Mouse (Mus musculus) liver, embryonic 13.5 days (tissue): ENCODE data around the gene Il12b. TPM values are rescaled to one million over a fixed set of nuclear protein-coding genes. Genes with fewer than 3 reads are reported as not detected.

Source experiments
- ATAC-seq: fragments of 200-750 bp; cut with Nextera tagmentation; 2 replicates; pipeline ENCODE4 v1.8.0; 2017; ENCODE audit warnings: low read depth, mild to moderate bottlenecking, moderate number of reproducible peaks, moderate library complexity
- DNase-seq: peaks from one replicate; pipeline ENCODE4 v3.0.0; 2022
- H3K27ac ChIP-seq: fragments of 300-500 bp; sonication (generic); 2 replicates; pipeline ENCODE4 v1.5.1; 2015; ENCODE audit warnings: moderate library complexity, mild to moderate bottlenecking, inconsistent platforms
- H3K27me3 ChIP-seq: fragments of 300-500 bp; sonication (generic); 2 replicates; pipeline ENCODE4 v1.6.1; 2015; ENCODE audit warnings: mild to moderate bottlenecking, inconsistent platforms
- H3K36me3 ChIP-seq: fragments of 300-500 bp; sonication (generic); 2 replicates; pipeline ENCODE4 v1.6.1; 2015; ENCODE audit warnings: mild to moderate bottlenecking, inconsistent platforms
- H3K4me1 ChIP-seq: fragments of 300-500 bp; sonication (generic); replicated peaks from 2 replicates; pipeline ENCODE4 v1.6.1; 2015; ENCODE audit warnings: inconsistent platforms
- H3K4me2 ChIP-seq: fragments of 300-500 bp; sonication (generic); 2 replicates; pipeline ENCODE4 v1.6.1; 2015; ENCODE audit warnings: inconsistent platforms, mild to moderate bottlenecking, moderate library complexity
- H3K4me3 ChIP-seq: fragments of 300-500 bp; sonication (generic); replicated peaks from 2 replicates; pipeline ENCODE4 v1.5.1; 2015; ENCODE audit warnings: mild to moderate bottlenecking, inconsistent platforms
- H3K9ac ChIP-seq: fragments of 300-500 bp; sonication (generic); 2 replicates; pipeline ENCODE4 v1.6.1; 2015; ENCODE audit warnings: mild to moderate bottlenecking, inconsistent platforms
- H3K9me3 ChIP-seq: fragments of 300-500 bp; sonication (generic); replicated peaks from 2 replicates; pipeline ENCODE4 v1.6.1; 2016; ENCODE audit warnings: inconsistent platforms
- WGBS: fragments of 180-500 bp; shearing (Covaris S2); methylation state at CpG from one replicate; pipeline ENCODE4 v1.1.7; 2015; ENCODE audit not compliant: insufficient replicate concordance; 5-methylcytosine and 5-hydroxymethylcytosine counted together
- polyA plus RNA-seq: library from polyadenylated mRNA; unstranded; fragments of >200 nt; fragmentation: Nextera tagmentation; extraction: Ambion mirVana; gene quantifications from 2 replicates; pipeline ENCODE4 v1.2.1, GENCODE M21; 2015

Gene Il12b
- polyA plus RNA-seq, 1 experiment from 2014 or later = not detected

DNA sequence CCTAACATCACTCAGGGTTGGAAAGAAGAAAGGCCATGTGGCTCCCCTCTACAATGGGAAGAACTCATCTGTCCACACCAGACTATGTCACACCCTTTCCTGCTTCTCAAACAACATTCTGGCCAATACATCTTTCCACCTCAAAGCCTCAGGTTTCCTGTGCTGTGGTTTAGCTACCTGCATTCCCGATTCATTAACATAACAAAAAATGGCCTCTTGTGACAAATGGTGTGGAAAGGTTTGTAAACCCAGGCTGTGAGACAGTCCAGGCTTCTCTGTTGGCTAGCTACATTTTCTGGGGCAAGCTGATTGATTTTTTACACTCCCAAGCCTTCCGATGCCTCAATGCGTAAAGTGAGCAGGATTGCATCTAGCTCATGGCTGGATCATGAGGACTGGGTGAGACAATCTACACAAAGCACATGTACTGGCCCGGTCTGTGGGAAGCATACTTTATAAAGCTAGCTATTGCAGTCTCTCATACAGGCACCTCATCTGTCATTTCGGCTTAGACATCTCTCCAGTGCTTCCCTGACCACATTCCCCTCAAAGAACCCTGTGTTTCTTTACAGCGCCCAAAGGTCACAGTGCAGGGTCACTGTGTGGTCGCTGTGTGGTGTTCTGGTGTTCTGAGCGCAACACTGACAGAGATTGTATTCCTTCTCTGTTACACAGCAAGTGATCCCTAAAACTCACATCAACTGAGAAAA lies 6.6 kb upstream of the Il12b start:
- 62% methylated on average over 8 of the region's 8 CpGs for WGBS
- DNase-seq (no peak), ATAC-seq (no peak)
- no peaks in the 10 kb centered on the region for H3K9me3 ChIP-seq
- H3K27ac ChIP-seq = no peak overlapping the region
- H3K9ac ChIP-seq = no peak overlapping the region
- no peaks in the 10 kb centered on the region for H3K36me3 ChIP-seq
- no peaks in the 10 kb centered on the region for H3K27me3 ChIP-seq
- H3K4me1 ChIP-seq = no peaks in the 10 kb centered on the region
- no peak overlapping the region for H3K4me3 ChIP-seq
- H3K4me2 ChIP-seq = no peak overlapping the region

DNA sequence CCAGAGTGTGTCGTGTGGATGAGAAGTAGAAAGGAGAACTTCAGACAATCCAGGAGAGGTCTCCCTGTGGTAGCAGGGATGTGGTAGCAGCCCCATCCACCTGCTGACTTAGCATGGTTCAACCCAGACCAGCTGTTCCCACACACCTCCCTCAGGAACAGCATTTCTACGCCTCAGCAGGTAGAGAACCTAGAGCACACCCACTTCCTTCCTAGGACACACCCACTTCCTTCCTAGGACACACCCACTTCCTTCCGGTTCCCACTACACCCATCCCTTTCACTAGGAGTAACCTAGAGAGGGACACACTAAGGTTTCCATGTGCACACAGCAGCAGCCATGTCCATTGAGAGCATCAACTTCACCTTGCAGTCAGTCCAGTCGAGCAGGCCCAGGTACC lies 4.5 kb upstream of the Il12b start:
- 43% methylated on average over 4 of the region's 4 CpGs for WGBS
- H3K9me3 ChIP-seq = no peaks in the 10 kb centered on the region
- ATAC-seq = no peak
- DNase-seq = no peak
- H3K4me1 ChIP-seq = no peaks in the 10 kb centered on the region
- no peak overlapping the region for H3K9ac ChIP-seq
- H3K4me2 ChIP-seq = no peak overlapping the region
- H3K27me3 ChIP-seq = peaks cover 5% of the 10 kb centered on the region; the same call in 1 of the 2 replicates
- H3K4me3 ChIP-seq = no peak overlapping the region
- no peaks in the 10 kb centered on the region for H3K36me3 ChIP-seq
- H3K27ac ChIP-seq = no peak overlapping the region

DNA sequence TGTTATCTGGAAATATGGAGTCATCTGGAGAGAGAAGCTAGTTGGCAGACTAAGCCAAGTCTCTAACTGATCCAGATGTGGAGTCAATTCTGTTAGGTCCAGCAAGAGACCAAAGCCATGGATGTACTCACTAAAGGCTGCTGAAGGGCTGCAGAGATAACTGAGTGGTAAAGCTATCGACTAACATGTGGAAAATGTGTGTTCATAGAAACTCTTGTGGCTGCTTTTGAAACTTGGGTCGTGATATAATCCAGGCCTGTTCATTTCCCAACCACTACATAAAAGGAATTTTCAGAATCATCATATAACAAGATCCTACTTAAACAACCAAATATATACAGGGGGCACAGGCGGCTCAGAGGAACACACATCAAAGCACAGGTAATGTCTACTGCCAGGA lies 2.3 kb upstream of the Il12b start:
- Histone ChIP-seq H3K27me3 (peaks cover 5% of the 10 kb centered on the region; the same call in 1 of the 2 replicates), H3K27ac (no peak overlapping the region), H3K4me1 (no peaks in the 10 kb centered on the region), H3K4me3 (no peak overlapping the region), H3K36me3 (no peaks in the 10 kb centered on the region), H3K9me3 (no peaks in the 10 kb centered on the region), H3K9ac (no peak overlapping the region), H3K4me2 (no peak overlapping the region)
- 58% methylated on average over 3 of the region's 3 CpGs for WGBS
- DNase-seq (no peak), ATAC-seq (no peak)

DNA sequence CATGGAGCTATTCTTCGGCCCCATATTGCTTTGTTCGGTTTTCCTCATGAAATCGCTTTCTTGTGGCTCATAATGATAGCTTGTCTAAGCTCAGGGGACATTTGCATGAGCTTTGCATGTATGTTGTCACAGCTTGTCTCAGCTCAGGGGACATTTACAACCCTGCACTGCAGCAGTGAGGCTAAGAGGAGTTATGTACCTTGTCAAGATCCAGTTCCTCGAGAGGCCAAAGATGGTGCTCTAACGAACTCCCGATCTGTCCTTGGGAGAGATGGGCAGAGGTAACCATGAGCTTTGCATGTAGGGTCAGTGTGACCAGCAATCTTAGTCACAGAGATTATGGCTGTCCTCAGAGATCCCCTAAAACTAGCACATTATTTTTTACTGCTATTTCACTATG lies 1.5 kb upstream of the Il12b start:
- Histone ChIP-seq H3K4me3 (no peak overlapping the region), H3K27ac (no peak overlapping the region), H3K9ac (no peak overlapping the region), H3K27me3 (peaks cover 5% of the 10 kb centered on the region; the same call in 1 of the 2 replicates), H3K4me1 (no peaks in the 10 kb centered on the region), H3K9me3 (no peaks in the 10 kb centered on the region), H3K4me2 (no peak overlapping the region), H3K36me3 (no peaks in the 10 kb centered on the region)
- ATAC-seq = no peak
- DNase-seq = no peak
- WGBS = 73% methylated on average over 6 of the region's 6 CpGs

DNA sequence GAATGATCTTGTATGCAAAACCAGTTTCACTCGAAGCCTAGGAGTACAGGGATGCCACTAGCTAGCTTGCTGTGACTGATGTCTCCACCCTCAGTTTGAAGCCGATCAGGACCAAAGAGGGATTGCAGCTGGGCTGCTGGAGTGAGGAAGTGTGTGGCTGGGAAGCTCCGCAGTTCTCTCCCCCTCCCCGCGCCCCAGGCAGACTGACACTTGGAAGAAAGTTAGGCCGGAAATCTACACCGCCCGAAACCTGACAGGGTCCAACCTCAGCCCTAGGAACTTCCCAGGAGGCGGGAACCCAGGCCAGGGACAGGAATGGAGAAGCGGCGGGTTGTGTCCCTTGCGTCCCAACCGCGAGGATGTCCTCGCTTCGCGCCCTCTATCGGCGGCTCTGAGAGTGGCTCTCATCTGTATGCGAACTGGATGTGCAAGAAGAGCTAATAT lies 1.1 kb upstream of the Il12b start:
- Histone ChIP-seq H3K27me3 (peaks cover 5% of the 10 kb centered on the region; the same call in 1 of the 2 replicates), H3K4me2 (peak overlapping the region; percentile 37), H3K9ac (no peak overlapping the region), H3K9me3 (no peaks in the 10 kb centered on the region), H3K4me1 (no peaks in the 10 kb centered on the region), H3K27ac (no peak overlapping the region), H3K4me3 (no peak overlapping the region; the same call in 1 of the 2 replicates), H3K36me3 (no peaks in the 10 kb centered on the region)
- ATAC-seq (0 out of 2 replicates have a peak, but pooled peaks have one; percentile 34), DNase-seq (peak; percentile 39)
- WGBS = 2% methylated on average over 20 of the region's 20 CpGs

DNA sequence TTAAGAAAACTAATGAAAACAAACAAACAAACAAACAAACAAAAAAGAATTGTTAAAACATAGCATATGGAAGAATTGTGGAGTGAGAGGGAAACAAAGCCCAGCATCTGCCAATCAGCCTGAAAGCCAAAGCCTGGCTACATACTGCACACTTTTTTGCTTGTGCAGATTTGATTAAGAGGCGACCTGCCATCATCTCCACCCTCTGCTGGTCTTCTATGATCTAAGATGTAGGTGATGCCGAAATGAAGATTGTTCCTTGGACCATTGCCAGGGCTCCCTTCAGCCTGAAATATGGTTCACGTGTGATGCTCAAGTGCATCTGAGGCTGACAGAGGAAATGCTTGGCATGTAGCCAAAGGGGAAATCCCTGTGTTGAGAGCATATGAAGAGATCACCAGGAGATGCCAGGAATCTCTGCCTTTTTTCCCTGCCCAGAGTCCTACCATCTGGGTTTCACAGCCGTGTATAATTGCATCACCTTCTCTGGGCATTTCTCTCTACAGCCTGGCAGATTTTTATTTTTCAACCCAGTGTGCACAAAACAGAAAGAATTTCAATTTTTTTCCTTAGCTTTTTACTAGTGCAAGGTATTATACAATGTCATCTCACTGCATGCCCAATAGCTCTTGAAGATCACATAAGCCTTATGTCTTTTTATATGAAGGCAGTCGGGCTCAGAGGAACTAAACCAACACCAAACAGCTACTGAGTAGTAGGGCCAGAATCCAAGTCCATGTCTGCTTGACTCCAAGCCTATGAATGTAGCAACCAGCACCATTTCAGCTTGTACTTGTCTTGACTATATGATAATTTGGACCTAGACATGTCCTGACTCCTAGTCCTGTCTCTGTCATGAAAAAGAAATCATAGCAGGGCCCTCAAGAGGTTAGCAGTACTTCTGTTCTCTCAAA lies 2.0 kb downstream of the Il12b start:
- no peaks in the 10 kb centered on the region for H3K36me3 ChIP-seq
- no peak for DNase-seq
- H3K4me3 ChIP-seq = no peak overlapping the region
- H3K4me2 ChIP-seq = no peak overlapping the region
- 49% methylated on average over 5 of the region's 5 CpGs for WGBS
- H3K9me3 ChIP-seq = no peaks in the 10 kb centered on the region
- H3K27ac ChIP-seq = no peak overlapping the region
- H3K27me3 ChIP-seq = peaks cover 5% of the 10 kb centered on the region; the same call in 1 of the 2 replicates
- H3K9ac ChIP-seq = no peak overlapping the region
- no peaks in the 10 kb centered on the region for H3K4me1 ChIP-seq
- no peak for ATAC-seq

DNA sequence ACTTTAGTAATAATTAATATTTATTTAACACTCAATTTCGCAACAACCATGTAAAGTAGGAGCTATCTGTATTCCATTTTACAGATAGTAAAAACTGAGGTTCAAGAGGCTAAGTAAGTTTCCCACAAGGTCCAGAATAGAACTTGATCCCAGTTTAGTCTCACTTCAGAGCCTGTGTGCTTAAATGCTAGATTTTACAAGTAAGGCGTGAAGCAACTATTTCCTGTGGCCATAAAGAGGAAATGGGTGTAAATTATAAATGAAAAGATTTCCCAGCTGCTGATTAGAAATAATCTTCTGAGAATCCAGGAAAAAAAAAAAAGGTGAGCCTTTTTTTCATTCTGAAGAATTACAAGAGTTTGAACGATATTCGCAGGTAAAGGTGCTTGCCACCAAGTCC lies 5.2 kb downstream of the Il12b start:
- no peak for ATAC-seq
- no peak for DNase-seq
- no peaks in the 10 kb centered on the region for H3K9me3 ChIP-seq
- H3K36me3 ChIP-seq = no peaks in the 10 kb centered on the region
- no peak overlapping the region for H3K4me3 ChIP-seq
- 59% methylated on average over 4 of the region's 4 CpGs for WGBS
- H3K9ac ChIP-seq = no peak overlapping the region
- H3K27me3 ChIP-seq = peaks cover 3% of the 10 kb centered on the region; the same call in 1 of the 2 replicates
- H3K4me1 ChIP-seq = no peaks in the 10 kb centered on the region
- H3K4me2 ChIP-seq = no peak overlapping the region
- no peak overlapping the region for H3K27ac ChIP-seq

DNA sequence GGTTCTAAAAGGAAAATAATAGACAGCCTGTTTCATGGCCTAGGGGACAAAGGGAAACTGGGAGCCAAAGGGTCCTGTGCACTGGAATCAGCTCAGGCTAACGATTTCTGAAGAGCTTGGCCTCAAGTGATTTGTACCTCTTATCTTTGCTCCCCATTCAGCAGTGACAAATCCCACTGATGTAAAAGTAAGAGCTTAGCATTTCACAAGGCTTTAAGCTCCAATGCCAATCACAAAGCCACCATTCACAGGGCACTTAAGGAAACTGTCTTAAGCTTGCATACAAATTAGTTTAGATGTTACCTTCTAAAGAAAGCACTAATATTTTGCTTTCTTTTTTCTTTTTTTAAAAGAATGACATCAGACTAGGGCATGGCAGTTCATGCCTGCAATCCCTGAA lies 6.1 kb downstream of the Il12b start:
- Histone ChIP-seq H3K9ac (no peak overlapping the region), H3K27me3 (0 out of 2 replicates have a peak, but pooled peaks cover 7% of the 10 kb centered on the region), H3K9me3 (no peaks in the 10 kb centered on the region), H3K27ac (no peak overlapping the region), H3K36me3 (no peaks in the 10 kb centered on the region), H3K4me3 (no peak overlapping the region), H3K4me2 (no peak overlapping the region), H3K4me1 (no peaks in the 10 kb centered on the region)
- DNase-seq = no peak
- ATAC-seq = no peak
- 10% methylated on average over 1 of the region's 1 CpGs for WGBS

DNA sequence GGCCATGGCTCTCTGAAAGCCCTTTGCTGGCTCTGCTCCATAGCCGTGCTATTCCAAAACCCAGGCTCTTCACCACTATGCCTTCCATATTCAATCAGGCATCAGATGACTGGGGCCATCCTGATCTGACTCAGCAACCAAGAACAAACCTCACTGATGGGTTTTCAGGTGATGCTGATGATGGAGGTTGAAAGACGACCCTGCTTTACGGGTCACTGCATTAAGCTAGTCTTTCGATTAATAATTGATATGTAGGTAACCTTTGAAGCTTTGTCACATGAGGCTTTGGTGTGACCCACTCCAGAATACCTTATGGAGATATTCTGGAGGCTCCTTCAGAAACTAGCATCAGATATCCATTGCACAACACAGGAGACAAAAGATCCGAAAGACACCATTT lies 6.6 kb downstream of the Il12b start:
- H3K27me3 ChIP-seq = 0 out of 2 replicates have a peak, but pooled peaks cover 7% of the 10 kb centered on the region
- WGBS = 54% methylated on average over 5 of the region's 5 CpGs
- no peak overlapping the region for H3K9ac ChIP-seq
- no peak overlapping the region for H3K4me3 ChIP-seq
- DNase-seq (no peak), ATAC-seq (no peak)
- no peak overlapping the region for H3K27ac ChIP-seq
- no peaks in the 10 kb centered on the region for H3K4me1 ChIP-seq
- H3K36me3 ChIP-seq = no peaks in the 10 kb centered on the region
- H3K4me2 ChIP-seq = no peak overlapping the region
- H3K9me3 ChIP-seq = no peaks in the 10 kb centered on the region

DNA sequence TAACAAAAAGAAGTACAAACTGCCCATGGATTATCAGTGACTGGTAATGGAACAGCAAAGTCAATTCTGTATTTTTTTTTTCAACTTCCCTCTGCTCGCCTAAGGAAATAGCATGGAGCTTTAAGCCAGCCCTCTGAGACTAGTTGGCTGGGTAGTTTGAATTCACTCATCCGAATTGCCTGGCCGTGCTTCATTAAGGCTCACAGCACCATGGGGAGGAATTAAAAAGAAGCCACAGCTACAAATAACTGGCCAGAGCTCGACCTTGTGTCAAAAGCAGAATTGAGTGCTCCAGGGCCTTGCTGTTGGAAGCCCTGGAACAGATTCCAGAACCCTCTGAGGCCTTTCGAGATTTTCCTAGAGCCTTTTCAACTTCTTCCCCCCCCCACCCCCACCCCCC lies 8.8 kb downstream of the Il12b start:
- H3K4me3 ChIP-seq = no peak overlapping the region
- H3K36me3 ChIP-seq = no peaks in the 10 kb centered on the region
- H3K27ac ChIP-seq = no peak overlapping the region
- no peaks in the 10 kb centered on the region for H3K9me3 ChIP-seq
- 42% methylated on average over 5 of the region's 5 CpGs for WGBS
- no peak overlapping the region for H3K4me2 ChIP-seq
- H3K9ac ChIP-seq = no peak overlapping the region
- no peak for DNase-seq
- no peak for ATAC-seq
- H3K4me1 ChIP-seq = no peaks in the 10 kb centered on the region
- 0 out of 2 replicates have a peak, but pooled peaks cover 7% of the 10 kb centered on the region for H3K27me3 ChIP-seq

DNA sequence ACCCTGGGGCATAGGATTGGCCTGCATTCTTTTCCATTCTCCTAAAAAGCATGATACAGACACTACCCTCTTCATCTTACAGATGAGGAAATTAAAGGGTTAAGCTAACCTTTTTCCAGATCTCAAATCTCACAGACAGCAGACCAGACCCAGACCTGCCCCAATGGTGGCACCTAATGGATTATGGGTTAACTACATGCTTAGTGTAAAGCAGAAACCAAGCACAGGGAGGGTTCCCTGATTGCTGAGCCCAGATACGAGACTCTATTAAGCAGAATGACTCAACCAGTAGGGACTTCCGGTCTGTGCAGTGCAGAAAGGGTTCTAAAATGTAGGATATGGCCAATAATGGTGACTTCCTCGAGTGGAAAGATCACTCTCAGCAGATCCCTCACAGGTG lies 10.6 kb downstream of the Il12b start:
- Histone ChIP-seq H3K4me2 (no peak overlapping the region), H3K4me1 (no peaks in the 10 kb centered on the region), H3K4me3 (no peak overlapping the region), H3K27me3 (0 out of 2 replicates have a peak, but pooled peaks cover 7% of the 10 kb centered on the region), H3K9me3 (no peaks in the 10 kb centered on the region), H3K27ac (no peak overlapping the region), H3K36me3 (no peaks in the 10 kb centered on the region), H3K9ac (no peak overlapping the region)
- ATAC-seq (no peak), DNase-seq (no peak)
- 24% methylated on average over 3 of the region's 3 CpGs for WGBS
